Mouse (Mus musculus) neural tube, postnatal 0 days (tissue): Measurements from ENCODE around the gene Stub1. TPM values are rescaled to one million over a fixed set of nuclear protein-coding genes. Genes with fewer than 3 reads are reported as not detected.

Experiments used
- polyA plus RNA-seq: library from polyadenylated mRNA; unstranded; fragments of >200 nt; fragmentation: Nextera tagmentation; extraction: Ambion mirVana; gene quantifications from 2 replicates; pipeline ENCODE4 v1.2.1, GENCODE M21; 2015

Stub1 gene
- 354 and 408 TPM in 2 replicates for polyA plus RNA-seq

DNA sequence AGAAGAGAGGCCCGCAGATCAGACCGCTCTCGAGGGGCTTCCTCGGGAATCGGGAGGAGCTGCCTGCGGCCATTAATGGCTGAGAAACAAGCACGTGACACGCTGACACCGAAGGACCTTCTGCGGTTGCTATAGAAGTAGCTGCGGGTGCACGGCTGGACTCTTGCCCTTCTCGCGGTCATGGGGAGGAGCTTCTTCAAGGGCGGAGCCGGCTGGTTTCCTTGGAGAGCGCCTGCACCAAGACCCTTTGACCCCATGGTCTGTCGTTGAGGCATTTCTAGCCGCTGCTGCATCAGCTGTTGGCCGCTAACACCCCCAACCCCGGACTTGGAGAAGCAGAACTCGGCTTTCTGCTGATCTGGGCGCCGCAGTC, at the start of gene Stub1:
Gene Stub1, minus strand, starts transcription at position 114 of the 373 bp plus-strand sequence.

DNA sequence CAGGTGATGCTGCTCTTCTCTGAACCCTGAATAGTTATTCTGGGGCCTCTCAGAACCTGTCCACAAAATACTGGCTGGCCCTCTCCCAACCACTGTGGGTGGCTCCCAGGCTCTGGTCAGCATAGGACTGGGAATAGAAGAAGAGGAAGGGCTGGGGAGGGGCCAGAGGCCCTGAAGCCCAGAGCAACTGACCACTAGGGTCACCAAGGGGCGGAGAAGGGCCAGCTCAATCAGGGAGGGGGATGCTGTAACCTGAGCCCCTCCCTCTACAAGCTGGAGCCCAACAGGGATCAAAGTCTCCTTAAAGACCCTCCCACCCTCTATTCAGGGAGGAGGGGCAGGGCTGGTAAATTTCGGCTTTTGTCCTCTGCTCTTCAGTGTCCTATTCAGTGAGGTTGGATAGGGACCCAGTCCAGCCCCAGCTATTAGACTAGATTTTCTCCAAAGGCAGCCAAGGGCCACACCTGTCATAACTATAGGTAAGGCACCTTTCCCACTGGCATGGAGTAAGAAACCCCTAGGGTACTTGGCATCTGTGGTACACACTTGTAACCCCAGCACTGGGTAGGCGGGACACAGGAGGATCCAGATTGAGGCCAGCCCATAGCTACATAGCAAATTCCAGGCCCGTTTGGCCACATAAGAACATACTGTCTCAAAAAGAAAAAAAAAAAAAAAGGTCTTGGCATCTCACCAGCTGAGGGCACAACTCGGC, 47.1 kb upstream of the Stub1 start, which contains the start of gene Wfikkn1:
Gene Wfikkn1, minus strand, starts transcription at position 663 of the 715 bp plus-strand sequence.

DNA sequence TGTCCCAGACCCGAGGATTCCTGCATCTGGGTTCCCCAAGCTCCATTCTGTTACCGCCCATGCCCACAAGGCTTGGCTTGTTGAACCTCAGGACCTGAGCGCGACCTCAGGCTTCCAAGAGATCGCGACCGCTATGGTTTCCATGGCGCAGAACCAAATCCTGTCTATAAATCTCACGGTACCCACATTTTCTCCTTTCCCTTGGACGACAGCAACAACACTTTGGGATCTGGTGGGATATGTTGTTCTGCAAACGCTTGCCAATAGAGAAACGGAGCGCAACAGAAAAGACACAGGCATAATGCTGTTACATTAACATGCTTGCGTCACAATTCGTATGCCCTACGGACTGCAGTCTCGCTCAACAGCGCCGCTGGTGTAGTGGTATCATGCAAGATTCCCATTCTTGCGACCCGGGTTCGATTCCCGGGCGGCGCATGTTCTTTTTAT, 41.5 kb upstream of the Stub1 start, which contains the start of gene Mettl26:
Gene Mettl26, plus strand, starts transcription at position 354 of the 450 bp plus-strand sequence.

DNA sequence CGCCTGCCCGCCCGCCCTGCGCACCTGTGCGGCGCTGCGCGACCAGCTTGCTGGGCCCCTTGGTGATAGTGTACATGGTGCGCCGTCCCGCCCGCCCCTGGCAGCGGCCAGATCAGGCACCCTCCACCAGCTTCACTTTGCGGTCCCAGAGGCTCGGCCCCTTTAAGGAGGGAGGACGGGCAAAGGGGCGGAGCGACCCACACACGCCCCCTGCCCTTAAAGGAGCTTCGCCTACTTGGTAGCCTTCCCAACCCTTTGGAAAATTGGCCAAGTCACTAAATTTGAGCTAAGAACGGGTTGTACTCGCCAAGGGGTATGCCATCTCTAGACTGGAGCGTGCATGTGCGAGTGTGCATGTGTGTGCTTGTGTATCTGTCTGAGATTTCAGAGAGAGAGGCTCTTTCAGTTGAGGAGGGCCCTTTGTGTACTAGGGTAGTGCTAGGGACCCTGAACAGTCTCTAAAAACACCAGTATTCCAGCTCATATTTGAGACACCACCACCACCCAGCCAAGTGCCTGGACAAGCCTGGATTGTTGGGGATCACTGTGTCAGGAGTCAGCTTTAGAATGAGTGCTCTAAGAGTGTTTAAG, 35.5 kb upstream of the Stub1 start, which contains the start of gene Mcrip2:
Gene Mcrip2, minus strand, starts transcription at position 164 of the 591 bp plus-strand sequence.

DNA sequence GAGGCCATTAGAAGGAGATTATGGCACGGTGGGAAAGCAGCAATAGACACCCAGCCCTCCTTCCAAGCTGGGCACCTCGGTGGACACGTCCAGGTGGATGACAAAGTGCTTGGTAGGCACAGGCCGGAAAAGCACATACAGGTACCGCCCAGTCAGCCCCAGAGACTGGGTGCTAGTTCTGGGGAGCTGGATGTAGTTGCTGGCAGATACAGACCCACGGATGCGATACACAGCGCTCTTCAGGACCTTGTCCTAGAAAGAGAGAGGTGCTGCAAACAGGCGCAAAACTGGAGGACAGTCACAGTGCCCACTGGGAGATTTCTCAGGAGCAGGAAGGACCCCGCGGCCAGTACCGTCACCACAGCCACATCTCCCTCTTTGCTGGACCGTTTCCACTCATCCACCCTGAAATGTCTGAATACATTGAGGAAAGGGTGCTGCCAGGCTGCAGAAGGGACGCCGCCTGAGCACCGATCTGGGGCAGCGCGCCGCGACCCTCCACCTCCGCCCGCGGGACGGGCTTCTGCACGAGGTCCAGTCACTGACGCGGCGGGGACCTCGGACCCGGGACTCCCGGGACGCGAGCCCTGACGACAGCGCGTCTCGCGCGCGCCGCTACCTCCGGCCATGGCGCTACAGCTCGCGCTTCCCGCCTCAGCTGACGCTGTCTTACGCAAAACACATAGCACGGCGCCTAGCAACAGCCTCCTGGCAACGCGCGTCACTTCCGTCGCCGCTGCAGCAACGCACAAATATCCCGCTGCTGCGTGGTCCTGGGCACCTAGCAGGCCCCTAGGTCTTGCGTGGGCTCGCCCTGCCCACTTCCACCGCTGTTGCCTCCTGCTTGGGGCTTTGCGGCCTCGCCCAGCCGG, 27.9 kb upstream of the Stub1 start, which contains the start of gene Wdr90:
Gene Wdr90, minus strand, starts transcription at position 670 of the 872 bp plus-strand sequence.

DNA sequence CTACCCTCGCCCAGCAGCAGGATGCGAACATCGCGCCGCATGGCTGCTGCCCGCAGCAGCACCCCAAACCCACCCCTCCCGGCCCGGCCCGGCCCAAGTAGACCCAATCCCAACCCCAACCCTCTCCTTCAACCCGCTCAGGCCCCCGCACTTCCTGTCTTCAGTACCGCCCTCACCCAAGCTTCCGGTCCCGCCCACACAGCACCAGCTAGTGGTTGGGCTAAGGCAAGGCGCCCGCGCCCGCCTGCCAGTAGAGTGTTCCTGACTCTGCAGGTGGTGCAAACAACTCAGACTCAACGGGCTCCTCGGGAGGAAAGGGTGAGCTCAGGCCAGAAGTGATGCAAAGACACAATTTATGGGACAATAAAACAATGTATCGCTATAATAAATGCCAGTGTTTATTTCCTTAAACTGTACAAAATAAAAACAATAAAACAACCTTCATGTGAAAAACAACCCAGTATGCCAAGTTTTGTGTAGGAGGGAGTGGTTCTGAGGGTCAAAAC, 11.2 kb upstream of the Stub1 start, which contains the start of gene Rhot2:
Gene Rhot2, minus strand, starts transcription at position 456 of the 506 bp plus-strand sequence.

DNA sequence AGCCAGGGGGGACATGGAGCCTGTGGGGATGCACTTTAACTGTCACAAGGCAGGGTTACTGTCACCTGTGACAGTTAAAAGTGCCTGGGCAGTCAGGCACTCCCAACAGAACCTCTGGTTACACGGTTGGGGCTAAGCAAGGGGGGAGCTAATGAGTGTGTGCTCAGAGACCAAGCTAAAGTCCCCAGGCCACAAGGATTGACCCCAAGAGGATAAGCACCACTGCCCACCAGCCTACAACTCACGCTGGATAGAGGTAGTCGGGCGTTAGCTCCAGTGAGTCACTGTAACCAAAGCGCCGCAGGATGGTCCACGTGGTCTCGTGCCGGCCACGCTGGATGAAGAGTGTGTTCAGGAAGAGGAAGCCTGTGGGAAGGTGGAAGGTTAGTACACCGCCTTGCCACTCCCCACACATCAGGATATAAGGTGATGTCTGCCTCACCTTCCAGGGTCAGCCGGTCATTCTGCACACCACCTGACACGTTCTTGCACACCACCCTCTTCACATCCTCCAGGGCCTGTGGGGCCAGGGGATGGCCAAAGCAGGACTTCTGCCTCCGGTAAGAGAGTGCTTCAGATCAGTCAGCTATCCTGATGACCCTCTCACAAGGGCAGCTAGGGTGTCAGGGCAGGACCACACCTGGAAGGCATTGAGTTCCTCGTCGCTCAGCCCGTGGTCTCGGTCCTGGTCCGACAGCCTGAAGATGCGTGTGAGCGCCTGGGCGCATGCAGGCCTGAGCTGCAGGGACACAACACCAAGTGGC, 8.1 kb upstream of the Stub1 start, which contains the start of gene Gm20683:
Gene Gm20683, minus strand, starts transcription at position 647 of the 764 bp plus-strand sequence.

DNA sequence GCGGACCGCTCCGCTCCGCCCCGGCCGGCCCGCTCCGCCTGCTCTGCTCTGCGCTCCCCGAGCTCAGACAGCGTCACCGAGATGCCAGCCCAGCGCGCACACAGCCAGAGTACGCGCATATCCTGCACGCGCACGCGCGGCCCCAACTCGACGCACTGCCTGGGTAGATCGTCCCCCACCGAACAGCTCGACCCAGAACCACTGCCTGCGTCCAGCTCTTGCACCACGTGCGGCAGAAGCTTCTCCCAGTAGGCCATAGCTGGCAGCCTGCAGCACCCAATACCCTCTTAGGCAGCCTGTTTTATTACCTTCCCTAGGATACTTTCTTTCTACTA, 3.8 kb upstream of the Stub1 start, which contains the start of gene Rhbdl1:
Gene Rhbdl1, minus strand, starts transcription at position 220 of the 335 bp plus-strand sequence.

DNA sequence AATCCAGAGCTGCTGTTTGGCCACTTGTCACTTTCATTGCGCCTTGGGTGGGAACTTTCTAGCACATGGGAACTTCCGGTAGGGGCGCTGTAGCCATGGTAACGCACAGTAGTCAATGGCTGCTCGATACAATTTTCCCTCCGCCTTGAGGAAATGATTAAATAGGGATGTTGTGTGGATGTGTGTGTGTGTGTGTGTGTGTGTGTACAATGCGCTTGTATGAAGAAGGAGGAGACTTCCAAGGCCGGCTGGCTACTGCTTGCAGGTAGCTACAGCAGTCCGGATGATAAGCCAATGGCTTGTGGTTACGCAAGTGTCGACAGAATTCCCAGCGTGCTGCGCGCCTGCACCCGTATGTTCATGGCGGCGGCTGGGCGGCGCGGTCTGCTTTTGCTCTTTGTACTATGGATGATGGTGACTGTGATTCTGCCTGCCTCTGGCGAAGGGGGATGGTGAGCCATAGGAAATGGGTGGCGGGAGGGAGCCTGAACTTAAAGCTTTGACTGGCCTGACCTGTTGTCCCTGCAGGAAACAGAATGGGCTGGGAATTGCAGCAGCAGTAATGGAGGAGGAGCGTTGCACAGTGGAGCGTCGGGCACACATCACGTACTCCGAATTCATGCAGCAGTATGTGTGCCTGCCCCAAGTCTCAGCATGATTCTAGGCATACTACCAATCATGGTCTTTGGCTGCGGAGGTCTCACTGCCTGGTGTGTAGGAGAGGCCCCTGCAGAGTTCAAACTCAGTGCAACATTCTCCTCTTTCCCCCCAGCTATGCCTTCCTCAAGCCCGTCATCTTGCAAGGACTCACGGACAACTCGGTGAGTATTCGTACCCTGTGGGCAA, 4.3 kb downstream of the Stub1 start, which contains the start of gene Jmjd8:
Gene Jmjd8, plus strand, starts transcription at position 156 of the 846 bp plus-strand sequence.

DNA sequence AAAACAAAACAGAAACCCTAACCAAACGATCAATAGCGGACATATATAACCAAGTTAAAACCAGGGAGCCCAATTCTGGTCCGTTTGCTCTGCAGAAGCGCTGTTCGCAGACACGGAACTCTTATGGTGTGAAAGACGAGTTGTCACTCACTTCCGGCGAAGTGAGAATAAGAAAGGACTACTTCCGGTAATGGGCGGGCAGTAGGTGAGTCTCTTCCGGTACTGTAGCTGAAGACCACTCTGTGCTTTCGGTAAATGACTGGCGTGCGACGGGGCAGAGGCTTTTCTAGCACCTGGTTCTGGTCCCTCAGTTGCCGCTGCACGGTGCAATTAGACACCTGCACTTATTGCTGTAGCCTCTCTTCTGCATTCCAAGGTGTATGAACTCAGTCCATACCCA, 9.8 kb downstream of the Stub1 start, which contains the start of gene Wdr24:
Gene Wdr24, plus strand, starts transcription at position 176 of the 400 bp plus-strand sequence.

DNA sequence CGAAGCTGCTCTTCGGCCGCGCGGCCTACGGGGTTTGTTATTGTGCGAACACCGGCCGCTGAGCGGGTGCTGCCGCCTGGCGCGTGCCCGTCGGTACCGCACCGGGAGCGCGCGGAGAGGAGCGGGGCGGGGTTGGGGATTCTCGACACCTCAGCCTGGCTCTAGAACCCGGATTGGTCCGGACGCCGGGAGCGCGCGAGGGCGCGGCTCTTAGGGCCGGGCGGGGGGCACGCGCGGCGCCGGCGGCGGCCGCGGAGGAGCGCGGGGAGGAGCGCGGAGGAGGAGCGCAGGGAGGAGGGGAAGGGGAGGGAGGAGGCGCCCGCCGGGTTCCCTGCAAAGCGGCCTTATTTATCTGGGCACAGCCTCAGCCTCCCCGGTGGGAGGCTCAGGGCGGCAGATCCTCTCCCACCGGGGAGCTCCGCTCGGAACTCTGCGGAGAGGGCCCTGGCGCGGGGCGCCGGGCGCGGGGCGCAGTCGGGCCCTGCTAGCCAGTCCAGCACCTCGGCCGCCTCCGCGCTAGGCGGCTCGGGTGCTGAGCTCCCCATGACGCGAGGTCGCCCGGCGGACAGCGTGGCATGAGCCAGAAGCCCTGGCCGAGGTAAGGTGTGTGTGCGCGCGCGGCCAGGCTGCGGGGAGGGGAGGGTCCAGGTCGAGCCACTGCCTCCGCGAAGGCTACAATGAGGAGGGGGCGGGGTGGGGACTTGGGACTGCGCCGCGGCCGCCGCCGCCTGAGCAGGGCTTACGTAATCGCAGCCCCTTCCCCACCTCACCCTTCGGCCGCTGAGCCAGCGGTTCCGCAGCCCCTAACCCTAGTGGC, 24.2 kb downstream of the Stub1 start, which contains the start of gene Fbxl16:
Gene Fbxl16, plus strand, starts transcription at position 297 of the 817 bp plus-strand sequence.

DNA sequence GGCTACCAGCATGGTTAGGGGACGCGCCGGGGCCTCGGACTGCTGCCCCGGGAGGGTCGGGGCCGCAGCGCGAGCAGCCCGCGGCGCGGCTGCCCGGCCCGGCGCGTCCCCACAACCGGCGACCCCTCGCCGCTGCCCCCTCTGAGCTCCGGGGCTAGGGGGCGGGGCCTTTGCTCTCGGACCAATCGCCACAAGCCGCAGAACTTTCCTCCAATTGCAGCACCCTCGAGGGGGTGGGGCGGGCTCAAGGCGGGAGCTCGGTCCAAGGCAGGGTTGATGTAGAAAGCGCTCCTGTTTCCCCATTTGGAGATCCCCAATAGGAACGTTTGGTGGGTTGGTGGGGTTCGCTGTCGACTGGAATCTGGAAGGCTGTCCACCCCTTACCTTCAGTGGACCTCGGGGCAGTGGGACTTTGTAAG, 36.2 kb downstream of the Stub1 start, which contains the start of gene Metrn:
Gene Metrn, minus strand, starts transcription at position 186 of the 419 bp plus-strand sequence.

DNA sequence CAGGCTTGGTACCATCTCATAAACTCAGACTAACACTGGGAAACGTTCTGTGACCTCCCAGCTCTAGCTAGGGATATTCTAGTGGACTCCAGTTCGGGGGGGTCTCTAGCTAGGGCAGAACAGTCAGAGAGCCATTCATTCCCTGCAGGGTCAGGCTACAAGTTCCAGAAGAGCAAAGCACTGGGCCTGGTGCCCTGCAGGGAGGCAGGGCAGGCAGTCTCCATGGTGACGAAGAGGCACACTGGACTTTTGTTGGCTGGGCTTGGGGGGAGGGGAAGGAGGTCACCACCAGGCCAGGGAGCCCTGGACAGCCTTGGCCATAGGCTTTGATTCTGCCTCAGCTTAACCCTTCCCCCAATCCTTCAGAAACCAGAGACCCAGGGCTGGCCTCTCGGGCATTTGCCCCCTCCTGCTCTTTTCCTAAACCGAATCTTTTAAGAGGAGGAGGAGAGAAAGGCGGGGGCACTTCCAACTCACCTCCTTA, 37.6 kb downstream of the Stub1 start, which contains the start of gene AC134908.4:
Gene AC134908.4, minus strand, starts transcription at position 51 of the 484 bp plus-strand sequence.

DNA sequence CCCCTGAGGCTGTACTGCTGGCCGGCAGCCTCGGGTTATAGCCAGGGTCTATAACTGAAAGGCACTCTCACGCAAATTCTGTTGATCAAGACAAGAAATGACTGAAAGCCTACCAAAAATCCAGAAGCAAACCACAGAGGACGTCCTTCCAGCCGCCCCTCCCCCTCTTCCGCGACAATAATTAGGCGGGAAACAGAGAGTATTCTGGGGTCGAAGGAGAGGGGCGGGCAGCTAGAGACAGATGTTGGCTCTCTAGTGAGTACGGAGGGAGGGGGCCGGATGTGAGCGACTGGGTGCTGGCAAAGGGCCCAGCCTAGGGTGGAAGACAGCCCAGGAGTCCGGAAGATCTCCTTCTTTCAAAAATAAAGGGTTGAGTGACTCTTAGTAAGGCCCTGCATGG, 40.6 kb downstream of the Stub1 start, which contains the start of gene Fam173a:
Gene Fam173a, minus strand, starts transcription at position 287 of the 400 bp plus-strand sequence.

DNA sequence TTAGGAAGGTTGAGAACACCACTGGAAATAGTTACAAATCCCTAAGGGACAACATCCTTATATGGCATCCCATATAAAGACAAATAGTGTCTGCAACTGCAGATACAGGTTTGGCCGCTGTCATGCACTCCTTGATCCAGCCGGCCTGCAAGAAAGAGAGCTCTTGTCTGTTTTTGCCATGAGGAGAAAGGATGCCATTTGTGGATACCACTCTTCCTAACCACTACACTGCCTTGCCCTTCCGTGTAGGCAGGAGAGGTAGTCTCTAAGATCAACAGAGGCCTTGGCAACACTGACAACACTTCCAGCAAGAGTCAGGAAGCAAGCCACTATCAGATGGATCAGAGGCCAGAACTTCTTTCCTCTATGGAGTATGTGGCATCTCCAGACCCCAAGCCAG, 46.9 kb downstream of the Stub1 start, which contains the start of gene Ccdc78:
Gene Ccdc78, plus strand, starts transcription at position 301 of the 400 bp plus-strand sequence.

DNA sequence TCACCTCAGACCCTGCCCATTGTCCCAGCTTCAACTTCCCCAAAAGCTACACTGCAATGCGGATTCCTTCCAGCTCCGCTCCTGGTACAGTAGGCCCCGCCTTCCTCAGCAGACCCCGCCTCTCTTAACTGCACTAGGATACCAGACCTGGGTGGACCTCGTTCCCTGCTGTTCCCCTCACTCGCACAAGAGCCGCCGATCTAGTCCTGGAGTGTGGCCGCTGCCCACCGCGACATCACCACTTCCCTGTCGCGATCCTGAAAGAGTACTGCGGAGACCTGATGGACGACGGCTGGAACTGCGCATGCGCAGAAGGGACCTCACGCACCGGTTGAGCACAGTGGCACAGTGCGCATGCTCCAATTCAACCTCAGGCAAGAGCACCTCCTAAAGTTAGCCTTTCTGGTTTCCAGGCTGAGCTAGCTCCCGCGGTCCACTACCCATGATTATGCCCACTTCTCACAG, 47.9 kb downstream of the Stub1 start, which contains the start of gene Haghl:
Gene Haghl, minus strand, starts transcription at position 393 of the 465 bp plus-strand sequence.

